Mouse (Mus musculus): ENCODE measurements around the gene Tldc2. TPM values are rescaled to one million over a fixed set of nuclear protein-coding genes. Genes with fewer than 3 reads are reported as not detected.

Tldc2 gene
- polyA plus RNA-seq (2015; fragmentation: Nextera tagmentation; extraction: Ambion mirVana): not detected in 2 replicates

- Histone ChIP-seq H3K9ac (ENCODE audit: low read depth, low read length) (no peak within 1 kb of the TSS), H3K4me3 (ENCODE audit: low read length) (no peak within 1 kb of the TSS), H3K4me1 (ENCODE audit: control insufficient read depth, insufficient read depth, low read depth, low read length) (peaks cover 3% of the 10 kb centered on the region; the same call in 1 of the 2 replicates), H3K27me3 (replicated peaks; ENCODE audit: control insufficient read depth, insufficient read depth, low read length) (no peaks in the 10 kb centered on the region), H3K27ac (ENCODE audit: low read depth, low read length) (no peak within 1 kb of the TSS), H3K4me2 (ENCODE audit: low read length) (no peak within 1 kb of the TSS), H3K36me3 (ENCODE audit: control insufficient read depth, insufficient read depth, low read length) (no peaks in the 10 kb centered on the region), H3K9me3 (ENCODE audit: control insufficient read depth, low read length) (no peaks in the 10 kb centered on the region)
- ATAC-seq: no peak
- WGBS: 87% methylated on average over 8 of the region's 8 CpGs
Observed at GRCm38 (mm10) chr2:157086796-157087195, at the start of gene Tldc2. Gene Tldc2 (plus strand): TSS chr2:157087055.

- Histone ChIP-seq H3K27ac (ENCODE audit: low read depth, low read length) (no peak overlapping the region), H3K4me1 (ENCODE audit: control insufficient read depth, insufficient read depth, low read depth, low read length) (peaks cover 3% of the 10 kb centered on the region), H3K27me3 (replicated peaks; ENCODE audit: control insufficient read depth, insufficient read depth, low read length) (no peaks in the 10 kb centered on the region), H3K36me3 (ENCODE audit: control insufficient read depth, insufficient read depth, low read length) (peaks cover 37% of the 10 kb centered on the region), H3K4me3 (ENCODE audit: low read length) (no peak overlapping the region), H3K9ac (ENCODE audit: low read depth, low read length) (no peak overlapping the region), H3K4me2 (ENCODE audit: low read length) (no peak overlapping the region), H3K9me3 (ENCODE audit: control insufficient read depth, low read length) (no peaks in the 10 kb centered on the region)
- ATAC-seq: no peak
- 75% methylated on average over 9 of the region's 9 CpGs for WGBS
Observed at GRCm38 (mm10) chr2:157037303-157037702, 49.6 kb upstream of the Tldc2 start.

GRCm38 (mm10) chr2:157039900-157040648 is 46.8 kb upstream of the Tldc2 start:
- H3K27me3 ChIP-seq (replicated peaks; ENCODE audit: control insufficient read depth, insufficient read depth, low read length): no peaks in the 10 kb centered on the region
- no peak overlapping the region for H3K9ac ChIP-seq (ENCODE audit: low read depth, low read length)
- WGBS: 66% methylated on average over 41 of the region's 50 CpGs
- H3K36me3 ChIP-seq (ENCODE audit: control insufficient read depth, insufficient read depth, low read length): peaks cover 43% of the 10 kb centered on the region
- H3K4me2 ChIP-seq (ENCODE audit: low read length): no peak overlapping the region
- H3K4me3 ChIP-seq (ENCODE audit: low read length): no peak overlapping the region
- peak; percentile 53 for ATAC-seq
- no peaks in the 10 kb centered on the region for H3K9me3 ChIP-seq (ENCODE audit: control insufficient read depth, low read length)
- H3K4me1 ChIP-seq (ENCODE audit: control insufficient read depth, insufficient read depth, low read depth, low read length): peaks cover 3% of the 10 kb centered on the region
- H3K27ac ChIP-seq (ENCODE audit: low read depth, low read length): peak overlapping the region; percentile 49

GRCm38 (mm10) chr2:157040649-157041046 is 46.2 kb upstream of the Tldc2 start:
- no peaks in the 10 kb centered on the region for H3K27me3 ChIP-seq (replicated peaks; ENCODE audit: control insufficient read depth, insufficient read depth, low read length)
- H3K9ac ChIP-seq (ENCODE audit: low read depth, low read length): no peak overlapping the region
- ATAC-seq: no peak
- no peak overlapping the region for H3K4me2 ChIP-seq (ENCODE audit: low read length)
- H3K27ac ChIP-seq (ENCODE audit: low read depth, low read length): no peak overlapping the region; the same call in 1 of the 2 replicates
- peaks cover 47% of the 10 kb centered on the region for H3K36me3 ChIP-seq (ENCODE audit: control insufficient read depth, insufficient read depth, low read length)
- H3K9me3 ChIP-seq (ENCODE audit: control insufficient read depth, low read length): no peaks in the 10 kb centered on the region
- H3K4me3 ChIP-seq (ENCODE audit: low read length): no peak overlapping the region
- peaks cover 3% of the 10 kb centered on the region for H3K4me1 ChIP-seq (ENCODE audit: control insufficient read depth, insufficient read depth, low read depth, low read length)
- 78% methylated on average over 17 of the region's 17 CpGs for WGBS

GRCm38 (mm10) chr2:157041421-157041820 is 45.4 kb upstream of the Tldc2 start:
- Histone ChIP-seq H3K9me3 (ENCODE audit: control insufficient read depth, low read length) (no peaks in the 10 kb centered on the region), H3K36me3 (ENCODE audit: control insufficient read depth, insufficient read depth, low read length) (peaks cover 48% of the 10 kb centered on the region), H3K4me2 (ENCODE audit: low read length) (no peak overlapping the region), H3K4me3 (ENCODE audit: low read length) (no peak overlapping the region), H3K27ac (ENCODE audit: low read depth, low read length) (no peak overlapping the region), H3K9ac (ENCODE audit: low read depth, low read length) (no peak overlapping the region), H3K4me1 (ENCODE audit: control insufficient read depth, insufficient read depth, low read depth, low read length) (peaks cover 3% of the 10 kb centered on the region), H3K27me3 (replicated peaks; ENCODE audit: control insufficient read depth, insufficient read depth, low read length) (no peaks in the 10 kb centered on the region)
- no peak for ATAC-seq
- WGBS: 91% methylated on average over 7 of the region's 7 CpGs

GRCm38 (mm10) chr2:157043556-157043955 is 43.3 kb upstream of the Tldc2 start:
- Histone ChIP-seq H3K27me3 (replicated peaks; ENCODE audit: control insufficient read depth, insufficient read depth, low read length) (no peaks in the 10 kb centered on the region), H3K4me1 (ENCODE audit: control insufficient read depth, insufficient read depth, low read depth, low read length) (peaks cover 11% of the 10 kb centered on the region), H3K9me3 (ENCODE audit: control insufficient read depth, low read length) (no peaks in the 10 kb centered on the region), H3K4me2 (ENCODE audit: low read length) (no peak overlapping the region), H3K9ac (ENCODE audit: low read depth, low read length) (no peak overlapping the region), H3K4me3 (ENCODE audit: low read length) (no peak overlapping the region), H3K27ac (ENCODE audit: low read depth, low read length) (no peak overlapping the region), H3K36me3 (ENCODE audit: control insufficient read depth, insufficient read depth, low read length) (peaks cover 43% of the 10 kb centered on the region)
- WGBS: 65% methylated on average over 8 of the region's 8 CpGs
- ATAC-seq: no peak

- Histone ChIP-seq H3K36me3 (ENCODE audit: control insufficient read depth, insufficient read depth, low read length) (peaks cover 43% of the 10 kb centered on the region), H3K9ac (ENCODE audit: low read depth, low read length) (no peak overlapping the region), H3K4me1 (ENCODE audit: control insufficient read depth, insufficient read depth, low read depth, low read length) (peaks cover 16% of the 10 kb centered on the region), H3K27ac (ENCODE audit: low read depth, low read length) (no peak overlapping the region), H3K4me2 (ENCODE audit: low read length) (no peak overlapping the region), H3K27me3 (replicated peaks; ENCODE audit: control insufficient read depth, insufficient read depth, low read length) (no peaks in the 10 kb centered on the region), H3K9me3 (ENCODE audit: control insufficient read depth, low read length) (no peaks in the 10 kb centered on the region), H3K4me3 (ENCODE audit: low read length) (no peak overlapping the region)
- ATAC-seq: no peak
Observed at GRCm38 (mm10) chr2:157043987-157044386, 42.9 kb upstream of the Tldc2 start.

- H3K27ac ChIP-seq (ENCODE audit: low read depth, low read length): no peak overlapping the region
- H3K9ac ChIP-seq (ENCODE audit: low read depth, low read length): no peak overlapping the region
- peaks cover 25% of the 10 kb centered on the region for H3K36me3 ChIP-seq (ENCODE audit: control insufficient read depth, insufficient read depth, low read length)
- 97% methylated on average over 2 of the region's 2 CpGs for WGBS
- no peaks in the 10 kb centered on the region for H3K27me3 ChIP-seq (replicated peaks; ENCODE audit: control insufficient read depth, insufficient read depth, low read length)
- no peak for ATAC-seq
- H3K9me3 ChIP-seq (ENCODE audit: control insufficient read depth, low read length): no peaks in the 10 kb centered on the region
- H3K4me1 ChIP-seq (ENCODE audit: control insufficient read depth, insufficient read depth, low read depth, low read length): peaks cover 32% of the 10 kb centered on the region
- no peak overlapping the region for H3K4me3 ChIP-seq (ENCODE audit: low read length)
- H3K4me2 ChIP-seq (ENCODE audit: low read length): no peak overlapping the region
Observed at GRCm38 (mm10) chr2:157045932-157046331, 40.9 kb upstream of the Tldc2 start.

GRCm38 (mm10) chr2:157046956-157047355 is 39.9 kb upstream of the Tldc2 start:
- Histone ChIP-seq H3K36me3 (ENCODE audit: control insufficient read depth, insufficient read depth, low read length) (peaks cover 22% of the 10 kb centered on the region), H3K4me1 (ENCODE audit: control insufficient read depth, insufficient read depth, low read depth, low read length) (peaks cover 35% of the 10 kb centered on the region), H3K4me2 (ENCODE audit: low read length) (no peak overlapping the region), H3K9me3 (ENCODE audit: control insufficient read depth, low read length) (no peaks in the 10 kb centered on the region), H3K27me3 (replicated peaks; ENCODE audit: control insufficient read depth, insufficient read depth, low read length) (no peaks in the 10 kb centered on the region), H3K27ac (ENCODE audit: low read depth, low read length) (no peak overlapping the region), H3K4me3 (ENCODE audit: low read length) (no peak overlapping the region), H3K9ac (ENCODE audit: low read depth, low read length) (no peak overlapping the region)
- ATAC-seq: no peak
- WGBS: 93% methylated on average over 5 of the region's 5 CpGs
